Mouse (Mus musculus): ENCODE results near the gene Sft2d2.

Gene Sft2d2

DNA sequence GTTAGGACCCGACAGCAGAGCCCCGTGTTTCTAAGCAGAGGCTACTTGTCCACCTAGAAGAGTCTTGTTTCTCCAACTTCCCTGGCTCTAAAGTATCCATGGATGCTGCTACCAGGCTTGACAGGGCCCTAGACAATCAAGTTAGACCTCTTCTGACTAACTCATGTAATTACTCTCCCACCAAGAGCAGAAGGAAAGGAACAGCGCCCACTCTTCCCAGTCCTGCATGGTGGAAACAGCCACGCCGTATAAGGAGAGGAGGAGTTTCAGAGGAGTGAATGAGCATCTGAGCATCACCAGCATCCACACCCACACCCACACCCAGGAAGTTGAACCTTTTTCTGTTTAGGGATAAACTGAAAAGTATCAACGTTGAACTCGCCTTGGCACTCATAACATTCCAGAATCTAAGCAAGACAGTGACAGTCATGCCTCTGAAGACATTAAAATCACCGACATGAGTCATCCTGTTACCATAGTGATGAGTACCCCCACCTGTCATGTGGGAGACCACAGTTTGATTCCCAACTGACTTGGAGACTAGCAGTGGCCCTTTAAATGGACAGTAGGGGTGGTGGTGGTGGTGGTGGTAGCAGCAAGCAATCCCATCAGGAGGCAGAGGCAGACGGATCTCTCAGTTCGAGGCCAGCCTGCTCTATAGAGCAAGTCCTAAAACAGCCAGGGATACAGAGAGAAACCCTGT lies 3.5 kb downstream of the Sft2d2 start:
- no peak for DNase-seq (ENCODE audit: low spot score)

DNA sequence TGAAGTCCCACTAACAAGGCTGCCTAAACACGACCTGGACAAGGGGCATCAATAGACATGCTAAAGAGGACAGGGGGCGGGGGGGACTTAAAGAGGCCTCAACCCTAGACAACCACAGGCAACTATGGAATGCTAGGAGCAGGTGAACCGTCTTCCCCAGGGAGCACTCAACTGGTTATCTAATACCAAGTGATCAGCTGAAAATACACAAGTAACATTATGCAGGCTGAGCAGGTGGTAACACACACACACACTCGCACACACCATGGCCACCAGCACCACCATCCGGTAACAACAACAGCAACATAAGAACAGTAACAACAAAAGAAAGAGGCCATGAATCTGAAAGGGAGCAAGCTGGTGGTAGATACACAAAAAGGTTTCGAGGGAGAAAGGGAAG lies 4.2 kb downstream of the Sft2d2 start:
- DNase-seq (ENCODE audit: low spot score) = no peak

- DNase-seq (ENCODE audit: low spot score) = no peak
Observed at GRCm38 (mm10) chr1:165188806-165189580, 5.2 kb downstream of the Sft2d2 start.

- no peak for DNase-seq (ENCODE audit: low spot score)
Observed at GRCm38 (mm10) chr1:165187357-165187756, 6.9 kb downstream of the Sft2d2 start.

- DNase-seq (ENCODE audit: low spot score) = no peak
Observed at GRCm38 (mm10) chr1:165186491-165186890, 7.7 kb downstream of the Sft2d2 start.

DNA sequence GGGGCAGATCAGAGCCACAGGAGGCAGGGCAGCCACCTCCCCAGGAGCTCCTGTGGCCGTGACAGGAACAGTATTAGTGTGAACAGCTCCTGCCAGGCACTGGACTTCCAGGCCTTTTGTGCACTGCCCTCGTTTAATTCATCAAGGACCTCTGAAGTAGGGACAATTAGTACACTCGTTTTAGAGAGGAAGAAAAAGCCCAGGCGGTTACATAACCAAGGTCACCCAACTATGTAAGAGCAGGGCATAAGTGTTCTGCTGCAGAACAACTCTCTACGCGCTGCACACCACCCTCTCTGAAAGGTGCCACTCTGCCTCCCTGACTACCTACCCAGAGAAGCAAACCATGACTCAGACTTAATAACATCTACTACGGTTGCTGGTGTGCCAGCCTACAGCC lies 9.1 kb downstream of the Sft2d2 start:
- no peak for DNase-seq (ENCODE audit: low spot score)

DNA sequence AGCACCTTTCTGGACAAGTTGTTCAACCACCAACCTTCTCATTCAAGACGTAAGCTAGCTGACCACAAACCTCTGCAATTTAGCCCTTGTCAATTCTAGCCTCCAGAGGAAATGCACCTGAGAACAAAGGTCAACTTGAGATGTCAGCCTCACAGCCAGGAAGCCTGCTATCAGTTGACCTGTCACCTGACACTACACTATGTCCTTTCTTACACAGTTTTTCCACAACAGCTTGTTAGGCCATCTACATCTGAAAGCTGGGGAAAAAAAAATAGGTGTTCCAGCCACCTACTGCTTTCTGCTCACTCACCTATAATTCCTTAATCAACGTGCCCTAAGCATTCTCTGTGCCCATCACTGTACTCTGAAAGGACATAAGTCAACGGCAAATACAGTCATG lies 10.1 kb downstream of the Sft2d2 start:
- DNase-seq (ENCODE audit: low spot score) = no peak

DNA sequence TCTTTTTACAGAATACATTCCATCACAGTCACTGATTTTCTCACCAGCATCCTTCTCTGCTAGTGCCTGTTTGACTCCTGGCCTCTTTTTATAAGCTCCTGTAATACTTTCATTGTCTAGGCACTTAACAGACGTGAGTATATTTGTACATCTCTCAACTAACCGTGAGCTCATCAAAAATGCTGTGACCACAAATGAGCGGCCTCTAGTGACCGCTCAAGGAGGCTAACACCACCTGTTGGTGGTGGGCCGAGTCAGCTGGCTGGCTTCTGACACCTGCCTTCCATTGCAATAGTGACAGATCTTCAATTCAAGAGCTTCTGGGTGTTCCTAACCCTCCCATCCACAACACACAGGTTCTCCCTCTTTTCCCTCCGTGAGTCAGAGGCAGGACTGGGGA lies 10.8 kb downstream of the Sft2d2 start:
- no peak for DNase-seq (ENCODE audit: low spot score)

GRCm38 (mm10) chr1:165179321-165179720 lies 14.9 kb downstream of the Sft2d2 start:
- DNase-seq (ENCODE audit: low spot score) = no peak

DNA sequence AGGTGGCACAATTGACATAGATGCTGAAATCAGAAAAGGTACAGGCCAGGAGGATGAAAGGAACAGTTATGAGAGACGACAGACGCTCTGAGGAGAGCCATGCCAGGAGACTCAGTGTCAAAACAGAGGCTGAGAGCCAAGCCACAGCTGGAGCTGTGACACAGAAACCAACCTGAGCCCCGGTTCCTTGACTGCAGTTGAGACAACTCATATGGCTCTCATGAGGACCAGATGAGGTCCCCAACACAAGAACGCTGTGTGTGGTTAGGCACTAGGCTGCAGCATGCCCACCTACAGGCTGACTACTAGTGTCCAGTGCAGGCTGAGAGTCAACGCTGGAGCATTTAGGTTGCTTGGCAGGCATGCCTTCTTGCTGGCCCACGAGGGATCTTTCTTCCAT lies 16.2 kb downstream of the Sft2d2 start:
- no peak for DNase-seq (ENCODE audit: low spot score)

GRCm38 (mm10) chr1:165174059-165174616 lies 20.1 kb downstream of the Sft2d2 start:
- DNase-seq (ENCODE audit: low spot score) = no peak

GRCm38 (mm10) chr1:165171277-165171676 lies 23.0 kb downstream of the Sft2d2 start:
- DNase-seq (ENCODE audit: low spot score) = no peak

GRCm38 (mm10) chr1:165170157-165170556 lies 24.1 kb downstream of the Sft2d2 start:
- DNase-seq (ENCODE audit: low spot score) = no peak

DNA sequence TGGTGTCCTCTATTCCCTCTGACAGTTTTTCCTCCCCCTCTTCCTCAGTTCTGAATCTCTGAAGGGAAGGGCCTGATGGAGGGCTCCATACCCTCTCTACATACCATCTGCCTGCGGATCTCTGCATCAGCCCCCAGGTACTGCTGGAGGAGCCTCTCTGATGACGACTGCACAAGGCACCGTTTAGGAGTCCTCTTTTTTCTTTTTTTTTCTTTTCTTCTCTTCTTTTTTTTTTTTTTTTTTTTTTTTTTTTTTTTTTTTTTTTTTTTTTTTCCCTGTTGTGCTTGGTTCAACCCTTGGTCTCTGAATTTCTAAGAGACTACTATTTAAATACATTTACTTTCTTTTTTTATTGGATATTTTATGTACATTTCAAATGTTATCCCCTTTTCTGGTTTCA lies 24.8 kb downstream of the Sft2d2 start:
- no peak for DNase-seq (ENCODE audit: low spot score)

- DNase-seq (ENCODE audit: low spot score) = no peak
Observed at GRCm38 (mm10) chr1:165164920-165165319, 29.3 kb downstream of the Sft2d2 start.

DNA sequence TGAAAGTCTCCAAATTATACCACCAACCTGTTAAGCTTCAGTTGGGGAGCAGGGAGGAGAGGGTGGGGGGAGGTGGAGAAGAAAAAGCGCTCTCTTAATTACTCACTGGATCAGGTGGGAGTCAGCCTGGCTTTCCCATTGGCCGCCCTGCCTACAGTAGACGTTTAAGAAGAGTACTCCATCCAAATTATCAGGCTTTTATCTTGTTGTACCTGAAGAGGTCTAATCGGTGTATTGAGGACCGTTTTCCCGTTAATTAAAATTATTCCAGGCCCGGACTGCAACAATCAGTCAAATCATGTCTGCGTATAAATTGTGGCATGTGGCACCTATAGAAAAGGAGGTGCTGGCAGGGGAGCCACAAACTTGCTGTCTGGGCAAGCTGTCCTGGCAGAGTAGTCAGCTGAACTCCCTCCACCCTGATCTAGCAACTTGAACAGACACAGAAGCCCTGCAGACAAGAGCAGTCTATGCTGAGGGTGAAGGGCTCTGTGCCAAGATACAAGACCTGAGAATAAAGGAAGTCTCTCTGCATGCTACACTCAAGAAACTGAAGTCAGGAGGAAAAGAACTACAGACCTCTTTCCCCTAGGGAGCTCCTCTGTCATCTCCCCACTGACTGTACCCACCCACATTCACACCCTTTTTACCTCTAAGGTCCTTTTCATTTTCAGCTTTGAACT lies 33.4 kb downstream of the Sft2d2 start, which contains the start of gene Tbx19:
Gene Tbx19 (minus strand): TSS at position 51 of the 683 bp plus-strand sequence.
- no peak for DNase-seq (ENCODE audit: low spot score)

- DNase-seq (ENCODE audit: low spot score) = no peak
Observed at GRCm38 (mm10) chr1:165158841-165159240, 35.4 kb downstream of the Sft2d2 start.

DNA sequence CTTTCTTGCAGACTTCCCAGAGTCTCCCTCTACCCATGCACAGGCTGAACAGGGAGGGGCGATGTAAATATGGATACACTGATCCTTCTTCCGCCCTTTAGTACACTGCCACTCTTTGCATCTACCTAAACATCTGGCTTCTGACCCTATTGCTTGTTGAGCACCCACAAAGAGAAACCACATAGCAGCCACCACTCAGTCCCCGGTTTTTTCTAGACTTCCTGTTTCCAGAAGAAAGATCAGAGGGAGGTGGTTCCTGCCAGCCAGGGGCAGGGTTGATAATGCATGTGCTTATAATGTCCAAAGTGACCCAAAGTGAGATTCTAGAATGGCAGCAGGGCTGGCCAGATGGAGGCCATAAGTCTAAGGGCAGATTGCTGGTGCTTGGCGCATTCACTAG lies 40.1 kb downstream of the Sft2d2 start:
- no peak for DNase-seq (ENCODE audit: low spot score)

GRCm38 (mm10) chr1:165151216-165151615 lies 43.0 kb downstream of the Sft2d2 start:
- DNase-seq (ENCODE audit: low spot score) = no peak

DNA sequence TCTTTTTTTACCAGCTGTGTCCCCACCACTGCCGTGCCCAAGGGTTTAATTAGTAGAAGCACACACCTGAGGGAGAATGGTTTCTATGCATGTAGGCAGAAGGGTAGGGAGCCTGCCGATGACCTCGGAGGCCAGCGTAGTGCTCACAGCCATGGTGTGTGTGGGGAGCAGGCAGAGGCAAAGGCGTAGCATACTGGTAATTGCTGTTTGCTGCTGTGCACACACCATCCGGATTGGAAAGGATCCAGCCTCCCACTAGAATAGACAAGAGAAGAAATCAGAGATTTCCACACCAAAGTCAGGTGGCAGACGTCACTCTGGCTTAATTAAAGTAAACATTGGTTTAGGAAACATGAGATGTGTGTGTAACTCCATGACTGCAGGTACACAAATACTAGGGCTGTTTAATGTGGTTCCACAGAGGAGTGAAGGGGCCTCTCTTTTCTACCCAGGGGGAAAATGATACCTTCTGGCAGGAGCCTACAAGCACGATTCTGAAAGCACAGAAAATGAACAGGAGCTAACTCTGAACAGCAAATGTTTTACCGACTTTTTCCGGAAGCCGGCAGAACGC lies 51.8 kb downstream of the Sft2d2 start:
- DNase-seq (ENCODE audit: low spot score) = no peak

DNA sequence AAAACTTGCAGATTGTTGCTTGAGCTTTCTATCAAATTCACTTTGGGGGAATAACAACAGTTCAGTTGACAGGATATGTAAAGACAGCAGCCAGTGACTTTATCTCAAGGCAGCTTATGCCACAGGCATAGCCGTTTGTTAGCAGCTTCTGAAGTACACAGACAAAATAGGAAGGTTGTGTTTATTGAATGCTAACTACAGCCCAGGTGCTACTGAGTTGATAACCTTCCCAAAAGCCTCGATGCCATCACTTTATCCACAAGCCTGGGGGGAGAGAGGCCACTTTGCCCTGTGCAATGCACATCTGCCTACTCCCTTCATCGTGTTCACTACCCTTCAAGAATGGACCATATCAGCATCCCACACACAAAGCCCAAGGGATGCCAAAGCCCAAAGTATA lies 54.0 kb downstream of the Sft2d2 start:
- no peak for DNase-seq (ENCODE audit: low spot score)

DNA sequence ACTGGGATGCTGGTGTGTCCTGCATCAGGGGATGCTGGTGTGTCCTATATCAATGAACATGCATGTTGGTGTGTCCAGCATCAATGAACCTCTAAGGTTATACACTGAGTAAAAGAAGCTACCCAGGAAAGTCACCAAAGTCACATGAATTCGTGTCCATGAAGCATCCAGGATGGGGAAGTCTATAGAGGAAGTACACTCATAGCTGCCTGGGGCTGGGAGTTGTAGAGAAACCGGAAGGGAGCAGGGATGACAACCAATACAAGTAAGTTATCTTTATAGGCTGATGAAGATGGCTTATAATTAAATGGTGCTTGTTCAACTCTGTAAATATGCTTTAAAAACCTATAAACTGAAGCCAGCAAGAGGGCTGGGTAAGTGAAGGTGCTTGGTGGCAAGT lies 60.4 kb downstream of the Sft2d2 start:
- DNase-seq (ENCODE audit: low spot score) = no peak
